Mouse (Mus musculus): ENCODE data around the gene Lrguk. TPM values are rescaled to one million over a fixed set of nuclear protein-coding genes. Genes with fewer than 3 reads are reported as not detected.
A peak's percentile ranks its signal among the peaks of the same experiment; 100 is the strongest.

Lrguk gene
- polyA plus RNA-seq, 1 experiment from 2014 or later, result 1.1 TPM

DNA sequence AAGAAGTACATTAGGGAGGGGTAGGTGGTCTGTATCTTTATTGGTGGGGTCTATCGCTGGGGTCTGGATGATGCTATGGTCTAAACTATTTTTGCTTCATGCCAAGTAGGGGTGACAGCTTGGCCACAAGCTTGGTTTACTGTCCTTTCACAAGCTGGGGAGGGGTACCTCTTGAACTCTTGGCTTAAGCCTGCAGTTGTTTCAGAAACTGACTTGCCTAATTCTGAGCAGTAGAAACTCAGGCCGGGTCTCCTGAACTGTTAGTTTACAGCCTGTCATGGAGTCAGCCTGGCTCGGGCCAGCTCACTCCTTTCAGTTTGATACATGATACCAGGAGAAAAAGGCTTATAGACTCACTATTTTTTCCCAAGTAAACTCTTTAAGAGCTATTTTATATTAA lies 109.1 kb downstream of the Lrguk start:
- no peaks in the 10 kb centered on the region for H3K9me3 ChIP-seq (ENCODE audit: control insufficient read depth, low read depth, low read length)
- no peak overlapping the region for H3K4me2 ChIP-seq (replicated peaks; ENCODE audit: low read depth, low read length)
- 66% methylated on average over 3 of the region's 3 CpGs for WGBS
- no peaks in the 10 kb centered on the region for H3K36me3 ChIP-seq (ENCODE audit: control insufficient read depth, insufficient read depth, low read length)
- H3K27ac ChIP-seq (ENCODE audit: low read length), result no peak overlapping the region
- no peak overlapping the region for H3K9ac ChIP-seq (replicated peaks; ENCODE audit: low read depth, low read length)
- H3K27me3 ChIP-seq (ENCODE audit: control insufficient read depth, insufficient read depth, low read length), result no peaks in the 10 kb centered on the region
- no peak for ATAC-seq (ENCODE audit: insufficient number of reproducible peaks, insufficient read depth, low FRiP score, low read depth)
- H3K4me1 ChIP-seq (ENCODE audit: control insufficient read depth, insufficient read depth, low read length), result no peaks in the 10 kb centered on the region
- no peak overlapping the region for H3K4me3 ChIP-seq (ENCODE audit: low read depth, low read length)

DNA sequence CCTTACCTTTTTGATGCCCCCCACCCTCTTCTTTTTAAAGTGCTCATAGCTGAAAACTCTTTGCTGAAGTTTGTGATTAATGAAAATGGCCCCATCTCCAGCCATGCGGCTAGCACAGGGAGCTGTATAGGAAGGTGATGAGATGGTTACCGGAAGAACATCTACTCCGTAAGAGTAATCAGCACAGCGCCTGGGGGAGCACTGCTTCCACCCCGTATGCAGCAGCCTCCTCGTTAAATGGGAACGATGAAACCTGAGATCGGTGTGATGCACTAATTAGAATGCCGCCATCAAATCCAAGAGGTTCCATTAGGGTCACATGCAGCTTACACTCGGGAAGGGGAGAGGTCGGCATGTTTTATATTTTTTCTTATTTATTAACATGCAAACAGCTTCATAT lies 113.7 kb downstream of the Lrguk start:
- Histone ChIP-seq H3K4me1 (ENCODE audit: control insufficient read depth, insufficient read depth, low read length) (no peaks in the 10 kb centered on the region), H3K9ac (replicated peaks; ENCODE audit: low read depth, low read length) (no peak overlapping the region), H3K27me3 (ENCODE audit: control insufficient read depth, insufficient read depth, low read length) (no peaks in the 10 kb centered on the region), H3K4me2 (replicated peaks; ENCODE audit: low read depth, low read length) (no peak overlapping the region), H3K9me3 (ENCODE audit: control insufficient read depth, low read depth, low read length) (no peaks in the 10 kb centered on the region), H3K27ac (ENCODE audit: low read length) (no peak overlapping the region), H3K4me3 (ENCODE audit: low read depth, low read length) (no peak overlapping the region), H3K36me3 (ENCODE audit: control insufficient read depth, insufficient read depth, low read length) (no peaks in the 10 kb centered on the region)
- no peak for ATAC-seq (ENCODE audit: insufficient number of reproducible peaks, insufficient read depth, low FRiP score, low read depth)
- 76% methylated on average over 11 of the region's 11 CpGs for WGBS

DNA sequence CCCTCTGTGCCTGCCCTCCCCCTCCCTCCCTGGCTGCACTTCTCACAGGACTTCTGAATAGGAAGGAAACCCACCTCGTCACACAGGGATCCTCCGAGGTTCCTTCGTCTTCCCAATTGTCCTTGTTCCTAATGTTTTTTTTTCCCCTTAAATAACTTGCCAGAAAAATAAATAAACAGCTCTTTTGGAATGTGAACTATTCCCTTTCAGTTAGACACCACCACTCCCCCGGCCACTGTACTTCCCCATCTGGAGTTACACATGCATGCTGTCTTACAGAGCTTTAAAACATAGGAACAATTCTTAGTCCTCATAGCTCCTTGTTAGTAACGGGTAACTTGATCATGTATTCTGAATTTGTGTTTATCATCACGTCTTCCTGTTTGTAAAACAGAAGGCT lies 116.8 kb downstream of the Lrguk start:
- no peaks in the 10 kb centered on the region for H3K4me1 ChIP-seq (ENCODE audit: control insufficient read depth, insufficient read depth, low read length)
- WGBS, result 54% methylated on average over 6 of the region's 6 CpGs
- H3K4me3 ChIP-seq (ENCODE audit: low read depth, low read length), result no peak overlapping the region
- no peak for ATAC-seq (ENCODE audit: insufficient number of reproducible peaks, insufficient read depth, low FRiP score, low read depth)
- H3K9me3 ChIP-seq (ENCODE audit: control insufficient read depth, low read depth, low read length), result no peaks in the 10 kb centered on the region
- H3K27me3 ChIP-seq (ENCODE audit: control insufficient read depth, insufficient read depth, low read length), result no peaks in the 10 kb centered on the region
- H3K4me2 ChIP-seq (replicated peaks; ENCODE audit: low read depth, low read length), result no peak overlapping the region
- H3K36me3 ChIP-seq (ENCODE audit: control insufficient read depth, insufficient read depth, low read length), result no peaks in the 10 kb centered on the region
- H3K27ac ChIP-seq (ENCODE audit: low read length), result no peak overlapping the region
- H3K9ac ChIP-seq (replicated peaks; ENCODE audit: low read depth, low read length), result no peak overlapping the region

DNA sequence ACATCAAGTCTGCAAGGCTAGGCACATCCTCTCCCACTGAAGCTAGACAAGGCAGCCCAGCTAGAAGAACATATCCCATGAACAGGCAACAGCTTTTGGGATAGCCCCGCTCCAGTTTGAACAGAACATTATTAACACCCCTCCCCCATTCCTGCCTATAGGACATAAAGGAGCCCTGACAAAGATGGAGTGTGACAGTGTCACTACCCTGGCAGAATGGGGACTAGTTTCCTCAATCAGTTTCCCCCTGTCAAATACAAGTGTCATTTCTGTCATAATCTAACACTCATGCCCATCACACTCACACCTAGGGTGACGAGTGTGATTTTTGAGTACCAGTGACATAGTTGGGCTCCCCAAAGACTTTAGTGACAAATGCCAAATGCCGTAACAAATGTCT lies 118.8 kb downstream of the Lrguk start:
- H3K9me3 ChIP-seq (ENCODE audit: control insufficient read depth, low read depth, low read length), result no peaks in the 10 kb centered on the region
- no peak overlapping the region for H3K9ac ChIP-seq (replicated peaks; ENCODE audit: low read depth, low read length)
- no peak for ATAC-seq (ENCODE audit: insufficient number of reproducible peaks, insufficient read depth, low FRiP score, low read depth)
- H3K36me3 ChIP-seq (ENCODE audit: control insufficient read depth, insufficient read depth, low read length), result no peaks in the 10 kb centered on the region
- no peak overlapping the region for H3K4me2 ChIP-seq (replicated peaks; ENCODE audit: low read depth, low read length)
- H3K27me3 ChIP-seq (ENCODE audit: control insufficient read depth, insufficient read depth, low read length), result no peaks in the 10 kb centered on the region
- peaks cover 5% of the 10 kb centered on the region for H3K4me1 ChIP-seq (ENCODE audit: control insufficient read depth, insufficient read depth, low read length)
- H3K4me3 ChIP-seq (ENCODE audit: low read depth, low read length), result no peak overlapping the region
- H3K27ac ChIP-seq (ENCODE audit: low read length), result no peak overlapping the region
- 85% methylated on average over 3 of the region's 3 CpGs for WGBS

DNA sequence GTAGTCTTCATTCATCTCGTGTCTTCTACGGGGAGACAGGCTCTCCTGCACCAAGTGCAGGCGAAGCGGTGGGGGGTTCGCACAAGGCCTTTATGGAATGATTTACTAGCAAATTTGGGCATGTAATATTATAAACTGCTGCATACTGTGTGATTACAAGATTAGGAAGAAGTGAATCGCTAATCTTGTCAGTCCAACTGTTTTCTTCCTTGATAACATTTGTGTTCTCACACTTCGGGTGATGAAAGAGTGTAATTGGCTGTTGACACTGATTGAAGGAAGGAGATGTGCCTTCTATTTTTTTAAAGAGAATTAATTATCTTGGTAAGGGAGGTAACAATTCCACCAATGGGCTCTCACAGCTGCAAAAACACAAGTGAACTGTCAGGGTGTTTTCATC lies 119.4 kb downstream of the Lrguk start:
- ATAC-seq (ENCODE audit: insufficient number of reproducible peaks, insufficient read depth, low FRiP score, low read depth), result no peak
- Histone ChIP-seq H3K4me1 (ENCODE audit: control insufficient read depth, insufficient read depth, low read length) (peaks cover 10% of the 10 kb centered on the region), H3K4me2 (replicated peaks; ENCODE audit: low read depth, low read length) (no peak overlapping the region), H3K36me3 (ENCODE audit: control insufficient read depth, insufficient read depth, low read length) (no peaks in the 10 kb centered on the region), H3K4me3 (ENCODE audit: low read depth, low read length) (no peak overlapping the region), H3K27ac (ENCODE audit: low read length) (no peak overlapping the region), H3K9me3 (ENCODE audit: control insufficient read depth, low read depth, low read length) (no peaks in the 10 kb centered on the region), H3K27me3 (ENCODE audit: control insufficient read depth, insufficient read depth, low read length) (no peaks in the 10 kb centered on the region), H3K9ac (replicated peaks; ENCODE audit: low read depth, low read length) (no peak overlapping the region)
- 70% methylated on average over 7 of the region's 7 CpGs for WGBS

DNA sequence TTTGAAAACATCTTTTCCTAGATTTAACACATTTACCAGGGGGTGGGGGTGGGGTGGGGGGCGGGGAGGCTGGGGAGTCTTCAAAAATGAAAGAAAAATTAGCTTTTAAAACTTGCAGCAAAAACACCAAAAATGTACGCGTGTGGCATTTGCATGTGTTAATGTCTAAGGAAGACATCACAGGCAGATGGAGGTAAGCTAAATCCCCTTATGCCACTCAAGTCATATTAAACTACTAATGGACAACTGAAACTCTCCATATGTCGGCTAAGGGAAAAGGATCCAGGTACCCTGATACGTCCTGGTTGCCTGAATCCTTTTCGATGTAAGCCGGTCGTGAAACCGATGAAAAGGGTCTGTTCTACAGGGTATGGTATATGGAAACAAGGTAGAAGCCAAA lies 119.8 kb downstream of the Lrguk start:
- no peaks in the 10 kb centered on the region for H3K27me3 ChIP-seq (ENCODE audit: control insufficient read depth, insufficient read depth, low read length)
- ATAC-seq (ENCODE audit: insufficient number of reproducible peaks, insufficient read depth, low FRiP score, low read depth), result no peak
- H3K9me3 ChIP-seq (ENCODE audit: control insufficient read depth, low read depth, low read length), result no peaks in the 10 kb centered on the region
- no peak overlapping the region for H3K9ac ChIP-seq (replicated peaks; ENCODE audit: low read depth, low read length)
- H3K4me1 ChIP-seq (ENCODE audit: control insufficient read depth, insufficient read depth, low read length), result peaks cover 14% of the 10 kb centered on the region
- no peaks in the 10 kb centered on the region for H3K36me3 ChIP-seq (ENCODE audit: control insufficient read depth, insufficient read depth, low read length)
- no peak overlapping the region for H3K4me3 ChIP-seq (ENCODE audit: low read depth, low read length)
- WGBS, result 77% methylated on average over 9 of the region's 9 CpGs
- H3K4me2 ChIP-seq (replicated peaks; ENCODE audit: low read depth, low read length), result no peak overlapping the region
- H3K27ac ChIP-seq (ENCODE audit: low read length), result no peak overlapping the region

DNA sequence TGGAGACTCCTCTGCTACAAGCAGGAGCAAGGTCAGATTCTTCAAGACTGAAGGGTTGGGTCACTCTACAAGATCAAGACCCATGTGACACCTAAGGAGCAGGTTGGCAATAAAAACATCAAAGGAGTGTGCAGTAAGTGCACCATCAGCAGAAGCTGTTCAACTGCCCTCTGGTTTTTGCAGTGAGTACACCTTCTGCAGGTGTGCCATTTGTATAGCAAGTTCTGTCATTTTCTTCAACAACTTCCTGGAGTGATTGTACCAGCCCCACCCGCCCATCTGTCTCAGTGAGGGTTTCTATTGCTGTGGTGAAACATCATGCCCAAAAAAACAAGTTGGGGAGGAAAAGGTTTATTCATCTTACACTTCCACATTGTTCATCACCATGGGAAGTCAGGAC lies 120.6 kb downstream of the Lrguk start:
- H3K9me3 ChIP-seq (ENCODE audit: control insufficient read depth, low read depth, low read length), result no peaks in the 10 kb centered on the region
- no peak overlapping the region for H3K4me2 ChIP-seq (replicated peaks; ENCODE audit: low read depth, low read length)
- H3K27me3 ChIP-seq (ENCODE audit: control insufficient read depth, insufficient read depth, low read length), result no peaks in the 10 kb centered on the region
- 81% methylated on average over 1 of the region's 1 CpGs for WGBS
- H3K9ac ChIP-seq (replicated peaks; ENCODE audit: low read depth, low read length), result no peak overlapping the region
- ATAC-seq (ENCODE audit: insufficient number of reproducible peaks, insufficient read depth, low FRiP score, low read depth), result no peak
- no peaks in the 10 kb centered on the region for H3K36me3 ChIP-seq (ENCODE audit: control insufficient read depth, insufficient read depth, low read length)
- no peak overlapping the region for H3K27ac ChIP-seq (ENCODE audit: low read length)
- H3K4me1 ChIP-seq (ENCODE audit: control insufficient read depth, insufficient read depth, low read length), result peaks cover 20% of the 10 kb centered on the region
- no peak overlapping the region for H3K4me3 ChIP-seq (ENCODE audit: low read depth, low read length)

DNA sequence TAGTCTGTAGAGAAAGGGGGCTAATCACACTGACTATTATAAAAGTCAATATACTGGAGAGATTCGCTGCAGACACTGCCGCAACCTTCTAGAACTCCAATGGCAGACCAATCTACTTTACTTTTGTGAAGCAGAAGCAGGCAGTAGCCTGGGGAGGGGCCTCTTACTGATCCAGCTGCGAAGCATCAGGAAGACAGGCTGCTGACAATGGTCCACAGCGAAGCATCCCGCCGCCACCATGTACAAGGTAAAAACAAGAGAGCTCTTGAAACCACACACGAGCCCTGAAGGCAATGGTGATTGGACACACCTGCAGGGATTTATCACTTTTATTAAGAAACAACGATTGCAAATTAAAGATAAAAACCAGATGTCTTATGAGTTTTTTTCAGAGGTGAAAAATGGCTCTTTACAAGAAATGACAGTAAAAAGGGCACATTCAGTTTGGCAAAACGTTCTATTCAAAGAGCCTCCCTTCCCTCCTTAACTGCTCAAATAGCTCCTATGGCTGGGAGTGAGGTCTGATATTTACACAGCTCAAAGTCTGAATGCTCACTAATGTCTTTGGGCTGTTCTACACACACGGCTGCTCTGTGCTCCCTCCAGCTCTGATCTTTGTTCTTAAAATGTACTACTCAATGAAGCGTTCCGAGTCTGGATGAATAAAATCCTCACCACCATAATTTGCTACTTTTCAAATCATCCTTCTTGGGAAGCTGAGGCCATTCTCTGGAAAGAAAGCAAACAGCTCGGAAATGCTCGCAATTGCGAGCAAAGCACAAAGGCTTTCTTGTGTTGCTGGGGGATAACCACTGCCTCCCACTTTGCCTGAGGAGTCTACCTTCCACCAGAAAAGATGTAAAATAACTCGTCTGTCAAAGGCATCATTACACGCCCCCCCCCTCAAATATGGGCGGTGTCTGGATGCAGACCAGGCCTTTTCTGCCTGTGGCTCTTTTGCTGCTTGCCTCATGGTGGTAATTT lies 124.1 kb downstream of the Lrguk start:
- WGBS, result 28% methylated on average over 18 of the region's 18 CpGs
- Histone ChIP-seq H3K4me1 (ENCODE audit: control insufficient read depth, insufficient read depth, low read length) (peaks cover 38% of the 10 kb centered on the region), H3K27me3 (ENCODE audit: control insufficient read depth, insufficient read depth, low read length) (no peaks in the 10 kb centered on the region), H3K36me3 (ENCODE audit: control insufficient read depth, insufficient read depth, low read length) (peaks cover 17% of the 10 kb centered on the region), H3K9me3 (ENCODE audit: control insufficient read depth, low read depth, low read length) (no peaks in the 10 kb centered on the region), H3K27ac (ENCODE audit: low read length) (peak overlapping the region; percentile 74), H3K9ac (replicated peaks; ENCODE audit: low read depth, low read length) (no peak overlapping the region), H3K4me3 (ENCODE audit: low read depth, low read length) (no peak overlapping the region), H3K4me2 (replicated peaks; ENCODE audit: low read depth, low read length) (0 out of 2 replicates have a peak overlapping the region, but pooled peaks have one; percentile 13)
- ATAC-seq (ENCODE audit: insufficient number of reproducible peaks, insufficient read depth, low FRiP score, low read depth), result peak; percentile 56; the same call in 1 of the 2 replicates
